Mouse (Mus musculus): Measurements from ENCODE around the gene Polr1a. TPM values are rescaled to one million over a fixed set of nuclear protein-coding genes. Genes with fewer than 3 reads are reported as not detected.

Gene Polr1a
- polyA plus RNA-seq (2012; rRNA removed) = 2.3 and 5.9 TPM in 2 replicates

GRCm38 (mm10) chr6:71908481-71909381 is at the start of gene Polr1a, which contains the start of gene Ptcd3:
Polr1a (plus strand) TSS chr6:71909053.
Ptcd3 (minus strand) TSS chr6:71908750.
- under 1% methylated on average over 58 of the region's 58 CpGs for WGBS
- H3K27ac ChIP-seq (ENCODE audit: insufficient read depth, low read depth, low read length) = peak within 1 kb of the TSS; percentile 62
- no peak for TF ChIP-seq CTCF (IDR thresholded peaks at IDR 0.05; ENCODE audit: extremely low read depth, insufficient read length, insufficient replicate concordance, low read depth, low read length)
- peak; percentile 48; the same call in 1 of the 2 replicates for TF ChIP-seq POLR2A (IDR thresholded peaks at IDR 0.05; ENCODE audit: low read depth, low read length)
- no peaks in the 10 kb centered on the region for H3K4me1 ChIP-seq (ENCODE audit: control insufficient read depth, insufficient read depth, insufficient read length, low read length)
- peak within 1 kb of the TSS; percentile 79 for H3K4me3 ChIP-seq (ENCODE audit: low read depth, low read length)
- peaks cover 11% of the 10 kb centered on the region for H3K36me3 ChIP-seq (ENCODE audit: control insufficient read depth, insufficient read depth, low read length)
- no peaks in the 10 kb centered on the region for H3K27me3 ChIP-seq (ENCODE audit: control insufficient read depth, insufficient read depth, low read length)

DNA sequence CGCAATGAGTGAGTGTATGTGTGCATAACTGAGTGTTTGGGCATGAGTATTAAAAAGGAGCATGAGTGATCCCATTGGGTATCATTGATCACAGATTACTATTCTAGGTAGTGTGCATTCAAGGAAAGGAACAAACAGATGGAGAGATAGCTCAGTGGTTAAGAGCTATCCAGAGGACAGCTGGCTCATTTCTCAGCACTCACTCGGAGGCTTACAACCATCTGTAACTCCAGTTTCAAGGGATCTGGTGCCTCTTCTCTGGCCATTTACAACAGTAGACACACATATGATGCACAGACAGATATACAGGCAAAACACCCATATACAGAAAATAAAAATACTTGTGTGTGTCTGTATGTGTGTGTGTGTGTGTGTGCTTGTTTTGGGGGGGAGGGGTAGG is 41.1 kb upstream of the Polr1a start:
- H3K27ac ChIP-seq (ENCODE audit: insufficient read depth, low read depth, low read length) = no peak overlapping the region
- H3K4me1 ChIP-seq (ENCODE audit: control insufficient read depth, insufficient read depth, insufficient read length, low read length) = no peaks in the 10 kb centered on the region
- no peak overlapping the region for H3K4me3 ChIP-seq (ENCODE audit: low read depth, low read length)
- TF ChIP-seq POLR2A (IDR thresholded peaks at IDR 0.05; ENCODE audit: low read depth, low read length) = no peak
- no peak for TF ChIP-seq CTCF (IDR thresholded peaks at IDR 0.05; ENCODE audit: extremely low read depth, insufficient read length, insufficient replicate concordance, low read depth, low read length)
- peaks cover 64% of the 10 kb centered on the region for H3K36me3 ChIP-seq (ENCODE audit: control insufficient read depth, insufficient read depth, low read length)
- 85% methylated on average over 2 of the region's 2 CpGs for WGBS
- no peaks in the 10 kb centered on the region for H3K27me3 ChIP-seq (ENCODE audit: control insufficient read depth, insufficient read depth, low read length)

DNA sequence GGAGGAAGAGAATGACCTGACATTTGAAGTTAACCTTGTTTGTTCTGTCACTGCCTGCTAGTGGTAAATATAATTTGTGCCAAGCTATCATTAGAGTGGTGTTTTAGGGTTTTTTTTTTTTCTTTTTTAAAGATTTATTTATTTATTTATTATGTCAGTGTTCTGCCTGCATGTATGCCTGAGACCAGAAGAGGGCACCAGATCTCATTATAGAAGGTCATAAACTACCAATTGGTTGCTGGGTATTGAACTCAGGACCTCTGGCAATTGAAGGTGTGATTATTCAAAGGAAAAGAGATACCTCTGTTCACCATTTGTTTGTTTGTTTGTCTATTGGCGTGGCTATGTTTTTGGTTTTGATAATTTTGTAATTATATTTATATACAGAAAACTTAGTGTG is 40.0 kb upstream of the Polr1a start:
- Histone ChIP-seq H3K27me3 (ENCODE audit: control insufficient read depth, insufficient read depth, low read length) (no peaks in the 10 kb centered on the region), H3K27ac (ENCODE audit: insufficient read depth, low read depth, low read length) (no peak overlapping the region), H3K4me1 (ENCODE audit: control insufficient read depth, insufficient read depth, insufficient read length, low read length) (no peaks in the 10 kb centered on the region), H3K4me3 (ENCODE audit: low read depth, low read length) (no peak overlapping the region), H3K36me3 (ENCODE audit: control insufficient read depth, insufficient read depth, low read length) (peaks cover 63% of the 10 kb centered on the region)
- TF ChIP-seq POLR2A (IDR thresholded peaks at IDR 0.05; ENCODE audit: low read depth, low read length) = no peak
- no peak for TF ChIP-seq CTCF (IDR thresholded peaks at IDR 0.05; ENCODE audit: extremely low read depth, insufficient read length, insufficient replicate concordance, low read depth, low read length)
- WGBS = 94% methylated on average over 1 of the region's 1 CpGs

DNA sequence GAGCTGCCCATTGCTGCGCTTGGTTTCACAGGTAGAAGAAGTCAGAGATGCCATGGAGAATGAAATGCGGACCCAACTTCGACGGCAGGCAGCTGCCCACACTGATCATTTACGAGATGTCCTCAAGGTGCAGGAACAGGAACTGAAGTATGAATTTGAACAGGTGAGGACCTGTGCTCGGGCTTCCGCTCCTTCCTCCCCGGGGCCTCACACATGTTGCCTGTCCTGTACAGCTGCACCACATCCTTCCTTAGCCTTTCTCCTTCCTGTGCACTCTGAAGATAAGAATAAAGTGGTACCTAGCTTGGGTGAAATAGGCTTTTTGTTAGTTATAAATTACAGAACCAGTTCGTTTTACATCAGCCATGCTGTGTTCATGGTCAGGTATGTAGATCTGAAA is 37.5 kb upstream of the Polr1a start:
- H3K4me1 ChIP-seq (ENCODE audit: control insufficient read depth, insufficient read depth, insufficient read length, low read length) = no peaks in the 10 kb centered on the region
- no peak for TF ChIP-seq POLR2A (IDR thresholded peaks at IDR 0.05; ENCODE audit: low read depth, low read length)
- TF ChIP-seq CTCF (IDR thresholded peaks at IDR 0.05; ENCODE audit: extremely low read depth, insufficient read length, insufficient replicate concordance, low read depth, low read length) = no peak
- no peak overlapping the region for H3K27ac ChIP-seq (ENCODE audit: insufficient read depth, low read depth, low read length)
- H3K36me3 ChIP-seq (ENCODE audit: control insufficient read depth, insufficient read depth, low read length) = peaks cover 66% of the 10 kb centered on the region
- no peak overlapping the region for H3K4me3 ChIP-seq (ENCODE audit: low read depth, low read length)
- WGBS = 89% methylated on average over 9 of the region's 9 CpGs
- no peaks in the 10 kb centered on the region for H3K27me3 ChIP-seq (ENCODE audit: control insufficient read depth, insufficient read depth, low read length)

- no peaks in the 10 kb centered on the region for H3K4me1 ChIP-seq (ENCODE audit: control insufficient read depth, insufficient read depth, insufficient read length, low read length)
- H3K4me3 ChIP-seq (ENCODE audit: low read depth, low read length) = no peak overlapping the region
- no peak overlapping the region for H3K27ac ChIP-seq (ENCODE audit: insufficient read depth, low read depth, low read length)
- peaks cover 68% of the 10 kb centered on the region for H3K36me3 ChIP-seq (ENCODE audit: control insufficient read depth, insufficient read depth, low read length)
- H3K27me3 ChIP-seq (ENCODE audit: control insufficient read depth, insufficient read depth, low read length) = no peaks in the 10 kb centered on the region
- TF ChIP-seq CTCF (IDR thresholded peaks at IDR 0.05; ENCODE audit: extremely low read depth, insufficient read length, insufficient replicate concordance, low read depth, low read length) (no peak), POLR2A (IDR thresholded peaks at IDR 0.05; ENCODE audit: low read depth, low read length) (no peak)
- 94% methylated on average over 3 of the region's 3 CpGs for WGBS
These were observed 30.7 kb upstream of the Polr1a start for GRCm38 (mm10) chr6:71877965-71878760.

DNA sequence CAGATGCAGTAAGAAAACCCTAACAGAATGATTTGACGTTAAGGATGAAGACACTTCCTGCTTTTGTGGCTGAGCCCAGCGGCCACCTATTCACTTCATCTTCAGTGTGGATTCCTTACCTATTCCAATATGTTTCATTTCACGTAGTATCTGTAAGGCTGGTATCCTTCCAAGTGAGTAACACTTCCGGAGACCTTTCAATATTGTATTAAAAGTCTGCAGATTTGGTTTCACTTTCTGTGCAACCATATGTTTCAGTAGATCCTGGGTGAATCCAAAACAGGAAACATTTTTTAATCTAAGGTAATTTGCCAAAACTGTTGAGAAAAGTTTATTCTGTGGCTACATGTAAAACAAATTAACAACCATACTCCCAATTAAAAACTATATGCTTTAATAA is 15.6 kb upstream of the Polr1a start:
- peaks cover 63% of the 10 kb centered on the region for H3K36me3 ChIP-seq (ENCODE audit: control insufficient read depth, insufficient read depth, low read length)
- H3K4me3 ChIP-seq (ENCODE audit: low read depth, low read length) = no peak overlapping the region
- H3K27me3 ChIP-seq (ENCODE audit: control insufficient read depth, insufficient read depth, low read length) = no peaks in the 10 kb centered on the region
- no peak overlapping the region for H3K27ac ChIP-seq (ENCODE audit: insufficient read depth, low read depth, low read length)
- 74% methylated on average over 4 of the region's 4 CpGs for WGBS
- no peaks in the 10 kb centered on the region for H3K4me1 ChIP-seq (ENCODE audit: control insufficient read depth, insufficient read depth, insufficient read length, low read length)
- TF ChIP-seq POLR2A (IDR thresholded peaks at IDR 0.05; ENCODE audit: low read depth, low read length) = no peak
- TF ChIP-seq CTCF (IDR thresholded peaks at IDR 0.05; ENCODE audit: extremely low read depth, insufficient read length, insufficient replicate concordance, low read depth, low read length) = no peak

Data from small intestine, adult 2 months (tissue).